Mouse (Mus musculus) limb, embryonic 14.5 days (tissue): ENCODE measurements at regions not wholly inside any gene's neighbourhood (a gene's known extent, or its start where the extent isn't known, plus 50 kb on each side); places are given as distances from the start of the nearest gene placed in this dataset.

Experiments used
- ATAC-seq: fragments of 200-750 bp; cut with Nextera tagmentation; 2 replicates; pipeline ENCODE4 v1.8.0; 2017; ENCODE audit warnings: low read depth, moderate number of reproducible peaks, moderate TSS enrichment; ENCODE audit not compliant: low FRiP score
- DNase-seq: peaks from one replicate; pipeline ENCODE4 v3.0.0-alpha.2; 2015; ENCODE audit warnings: low spot score
- H3K27ac ChIP-seq: fragments of 300-500 bp; sonication (generic); replicated peaks from 2 replicates; pipeline ENCODE4 v1.5.1; 2014; ENCODE audit warnings: low read depth, mild to moderate bottlenecking, low read length, moderate library complexity, mixed read lengths
- H3K27me3 ChIP-seq: fragments of 300-500 bp; sonication (generic); 2 replicates; pipeline ENCODE4 v1.6.1; 2014; ENCODE audit warnings: low read length, mixed read lengths; ENCODE audit not compliant: control insufficient read depth, insufficient read depth
- H3K36me3 ChIP-seq: fragments of 300-500 bp; sonication (generic); 2 replicates; pipeline ENCODE4 v1.6.1; 2014; ENCODE audit warnings: mild to moderate bottlenecking, low read length, moderate library complexity, mixed read lengths; ENCODE audit not compliant: control insufficient read depth, insufficient read depth
- H3K4me1 ChIP-seq: fragments of 300-500 bp; sonication (generic); 2 replicates; pipeline ENCODE4 v1.6.1; 2014; ENCODE audit warnings: antibody characterized with exemption, low read length, mixed read lengths; ENCODE audit not compliant: control insufficient read depth, insufficient read depth
- H3K4me2 ChIP-seq: fragments of 300-500 bp; sonication (generic); replicated peaks from 2 replicates; pipeline ENCODE4 v1.6.1; 2014; ENCODE audit warnings: low read depth, mild to moderate bottlenecking, low read length, moderate library complexity; ENCODE audit not compliant: severe bottlenecking
- H3K4me3 ChIP-seq: fragments of 300-500 bp; sonication (generic); replicated peaks from 2 replicates; pipeline ENCODE4 v1.5.1; 2014; ENCODE audit warnings: low read length
- H3K9ac ChIP-seq: fragments of 300-500 bp; sonication (generic); 2 replicates; pipeline ENCODE4 v1.6.1; 2014; ENCODE audit warnings: mild to moderate bottlenecking, low read depth, low read length, moderate library complexity; ENCODE audit not compliant: severe bottlenecking
- H3K9me3 ChIP-seq: fragments of 300-500 bp; sonication (generic); 2 replicates; pipeline ENCODE4 v1.6.1; 2016; ENCODE audit warnings: low read length; ENCODE audit not compliant: control insufficient read depth
- POLR2A ChIP-seq: fragments of 200-500 bp; IDR thresholded peaks from 2 replicates; pipeline ENCODE4 v1.8.0; 2012; ENCODE audit warnings: inconsistent platforms, mild to moderate bottlenecking, moderate library complexity, borderline replicate concordance; ENCODE audit not compliant: insufficient read depth, insufficient read length; ENCODE audit errors: extremely low read depth
- WGBS: fragments of 180-500 bp; shearing (Covaris S2); extraction: QIAGEN DNeasy Blood & Tissue Kit; methylation state at CpG from one replicate; pipeline ENCODE4 v1.1.7; 2014; 5-methylcytosine and 5-hydroxymethylcytosine counted together

- 70% methylated on average over 3 of the region's 3 CpGs for WGBS
- no peak for TF ChIP-seq POLR2A
- no peak overlapping the region for H3K27ac ChIP-seq
- H3K27me3 ChIP-seq, result no peaks in the 10 kb centered on the region
- no peak overlapping the region for H3K4me3 ChIP-seq
- no peaks in the 10 kb centered on the region for H3K36me3 ChIP-seq
- H3K9me3 ChIP-seq, result no peaks in the 10 kb centered on the region
- no peaks in the 10 kb centered on the region for H3K4me1 ChIP-seq
- DNase-seq, result no peak
- H3K4me2 ChIP-seq, result no peak overlapping the region
- no peak overlapping the region for H3K9ac ChIP-seq
- ATAC-seq, result no peak
These were observed 129.2 kb upstream of the Emcn start for GRCm38 (mm10) chr3:137211667-137212066.

- Histone ChIP-seq H3K4me1 (no peaks in the 10 kb centered on the region), H3K9me3 (no peaks in the 10 kb centered on the region), H3K36me3 (no peaks in the 10 kb centered on the region), H3K27ac (no peak overlapping the region), H3K27me3 (no peaks in the 10 kb centered on the region), H3K4me2 (no peak overlapping the region), H3K4me3 (no peak overlapping the region), H3K9ac (no peak overlapping the region)
- TF ChIP-seq POLR2A, result no peak
- DNase-seq (no peak), ATAC-seq (no peak)
- 74% methylated on average over 1 of the region's 1 CpGs for WGBS
These were observed 124.8 kb upstream of the Emcn start for GRCm38 (mm10) chr3:137216036-137216435.

- no peak overlapping the region for H3K27ac ChIP-seq
- no peaks in the 10 kb centered on the region for H3K9me3 ChIP-seq
- no peaks in the 10 kb centered on the region for H3K4me1 ChIP-seq
- H3K4me3 ChIP-seq, result no peak overlapping the region
- ATAC-seq, result no peak
- no peaks in the 10 kb centered on the region for H3K36me3 ChIP-seq
- no peak overlapping the region for H3K9ac ChIP-seq
- H3K4me2 ChIP-seq, result no peak overlapping the region
- no peak for DNase-seq
- no peak for TF ChIP-seq POLR2A
- no peaks in the 10 kb centered on the region for H3K27me3 ChIP-seq
These were observed 123.6 kb upstream of the Emcn start for GRCm38 (mm10) chr3:137217245-137217644.

GRCm38 (mm10) chr3:137217926-137218325 is 122.9 kb upstream of the Emcn start:
- Histone ChIP-seq H3K27ac (no peak overlapping the region), H3K9me3 (no peaks in the 10 kb centered on the region), H3K4me1 (no peaks in the 10 kb centered on the region), H3K4me3 (no peak overlapping the region), H3K36me3 (no peaks in the 10 kb centered on the region), H3K9ac (no peak overlapping the region), H3K4me2 (no peak overlapping the region), H3K27me3 (no peaks in the 10 kb centered on the region)
- WGBS, result 88% methylated on average over 5 of the region's 5 CpGs
- DNase-seq, result no peak
- no peak for TF ChIP-seq POLR2A
- ATAC-seq, result no peak

GRCm38 (mm10) chr3:137226151-137226550 is 114.7 kb upstream of the Emcn start:
- Histone ChIP-seq H3K36me3 (no peaks in the 10 kb centered on the region), H3K9me3 (no peaks in the 10 kb centered on the region), H3K9ac (no peak overlapping the region), H3K27me3 (no peaks in the 10 kb centered on the region), H3K4me3 (no peak overlapping the region), H3K27ac (no peak overlapping the region), H3K4me1 (no peaks in the 10 kb centered on the region), H3K4me2 (no peak overlapping the region)
- no peak for DNase-seq
- ATAC-seq, result no peak
- no peak for TF ChIP-seq POLR2A
- WGBS, result 89% methylated on average over 1 of the region's 1 CpGs
